Mouse (Mus musculus) embryonic facial prominence, embryonic 12.5 days (tissue): ENCODE data around the gene 7420426K07Rik. TPM values are rescaled to one million over a fixed set of nuclear protein-coding genes. Genes with fewer than 3 reads are reported as not detected.
A peak's percentile ranks its signal among the peaks of the same experiment; 100 is the strongest.

Source experiments
- ATAC-seq: fragments of 200-750 bp; cut with Nextera tagmentation; 2 replicates; pipeline ENCODE4 v1.8.0; 2017; ENCODE audit not compliant: insufficient number of reproducible peaks, insufficient read depth, low FRiP score, low TSS enrichment
- H3K27ac ChIP-seq: fragments of 300-500 bp; sonication (generic); 2 replicates; pipeline ENCODE4 v1.5.1; 2016; ENCODE audit warnings: mild to moderate bottlenecking
- H3K27me3 ChIP-seq: fragments of 300-500 bp; sonication (generic); 2 replicates; pipeline ENCODE4 v1.6.1; 2016; ENCODE audit warnings: mild to moderate bottlenecking, moderate library complexity
- H3K36me3 ChIP-seq: fragments of 300-500 bp; sonication (generic); 2 replicates; pipeline ENCODE4 v1.6.1; 2016; ENCODE audit warnings: mild to moderate bottlenecking
- H3K4me1 ChIP-seq: fragments of 300-500 bp; sonication (generic); 2 replicates; pipeline ENCODE4 v1.6.1; 2016
- H3K4me2 ChIP-seq: fragments of 300-500 bp; sonication (generic); replicated peaks from 2 replicates; pipeline ENCODE4 v1.6.1; 2016; ENCODE audit warnings: mild to moderate bottlenecking, moderate library complexity
- H3K4me3 ChIP-seq: fragments of 300-500 bp; sonication (generic); 2 replicates; pipeline ENCODE4 v1.5.1; 2016; ENCODE audit warnings: mild to moderate bottlenecking
- H3K9ac ChIP-seq: fragments of 300-500 bp; sonication (generic); 2 replicates; pipeline ENCODE4 v1.6.1; 2016; ENCODE audit warnings: mild to moderate bottlenecking, moderate library complexity
- H3K9me3 ChIP-seq: fragments of 300-500 bp; sonication (generic); 2 replicates; pipeline ENCODE4 v1.6.1; 2016; ENCODE audit warnings: mild to moderate bottlenecking, moderate library complexity
- WGBS: fragments of 180-500 bp; shearing (Covaris S2); methylation state at CpG from one replicate; pipeline ENCODE4 v1.1.7; 2016; 5-methylcytosine and 5-hydroxymethylcytosine counted together
- polyA plus RNA-seq: library from polyadenylated mRNA; unstranded; fragments of >200 nt; fragmentation: Nextera tagmentation; extraction: Ambion mirVana; gene quantifications from 2 replicates; pipeline ENCODE4 v1.2.1, GENCODE M21; 2016

7420426K07Rik gene
- polyA plus RNA-seq, 1 experiment from 2014 or later = not detected

DNA sequence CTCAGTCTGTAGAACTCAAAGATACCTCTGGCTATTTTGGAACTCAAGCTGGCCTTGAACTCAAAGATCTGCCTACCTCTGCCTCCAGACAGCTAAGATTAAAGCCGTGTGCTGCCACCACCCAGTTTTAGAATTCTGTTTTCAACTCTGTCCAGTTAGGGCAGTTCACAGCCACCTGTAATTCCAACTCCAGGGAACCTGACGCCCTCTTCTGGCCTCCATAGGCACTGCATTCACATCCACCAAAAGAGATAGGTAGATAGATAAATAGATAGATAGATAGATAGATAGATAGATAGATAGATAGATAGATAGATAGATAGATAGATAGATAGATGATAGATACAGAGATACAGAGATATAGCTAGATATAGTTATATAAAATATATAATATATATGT, 36.4 kb downstream of the 7420426K07Rik start:
- no peak overlapping the region for H3K4me2 ChIP-seq
- H3K9ac ChIP-seq = no peak overlapping the region
- H3K4me3 ChIP-seq = no peak overlapping the region
- no peaks in the 10 kb centered on the region for H3K9me3 ChIP-seq
- H3K27ac ChIP-seq = no peak overlapping the region
- ATAC-seq = no peak
- H3K27me3 ChIP-seq = peaks cover 11% of the 10 kb centered on the region; the same call in 1 of the 2 replicates
- H3K36me3 ChIP-seq = no peaks in the 10 kb centered on the region
- 16% methylated on average over 2 of the region's 2 CpGs for WGBS
- H3K4me1 ChIP-seq = peaks cover 8% of the 10 kb centered on the region

DNA sequence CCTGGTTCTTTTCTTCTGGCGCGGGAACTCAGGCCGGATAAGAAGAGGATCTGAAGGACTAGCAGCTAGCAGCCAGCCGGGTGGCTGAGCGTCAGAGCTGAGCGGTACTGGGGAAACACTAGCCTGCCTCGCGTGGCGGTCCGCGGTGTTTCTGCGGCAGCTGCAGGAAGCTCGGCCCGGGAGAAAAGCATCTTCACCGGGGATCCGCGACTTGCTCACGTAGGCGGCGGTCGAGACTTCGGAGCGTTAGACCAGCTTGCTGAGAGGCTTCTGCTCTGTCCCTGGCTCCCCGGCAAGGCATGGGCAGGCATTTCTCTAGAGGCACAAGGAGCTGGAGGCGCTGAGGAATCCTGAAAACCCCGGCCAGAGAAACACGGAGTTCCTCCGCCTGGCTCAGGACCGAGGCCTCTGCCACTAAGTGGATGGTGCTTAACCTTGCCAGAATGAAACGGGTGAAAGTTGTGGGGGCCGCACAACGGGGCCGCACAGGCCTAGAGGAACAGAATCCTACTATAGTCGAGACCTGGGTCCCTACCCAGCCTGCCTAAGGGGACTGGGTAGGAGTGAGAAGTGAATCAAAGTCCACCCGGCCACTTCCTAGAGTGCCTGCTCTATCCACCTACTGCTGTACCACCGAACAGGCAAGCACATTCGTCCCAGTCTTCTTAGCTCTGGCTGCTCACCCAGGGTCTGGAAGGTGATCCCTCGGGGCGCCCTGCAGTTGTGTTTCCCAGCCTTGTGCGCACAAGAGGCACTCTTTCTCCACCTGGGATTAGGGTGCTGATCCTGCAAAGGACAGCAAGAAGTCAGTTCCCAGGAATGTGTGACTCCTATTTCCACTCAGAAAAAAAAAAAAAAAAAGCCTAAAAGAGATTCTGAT, 49.5 kb downstream of the 7420426K07Rik start:
- WGBS = 2% methylated on average over 40 of the region's 40 CpGs
- H3K27ac ChIP-seq = no peak overlapping the region
- peaks cover 72% of the 10 kb centered on the region for H3K27me3 ChIP-seq
- peak overlapping the region; percentile 50 for H3K4me3 ChIP-seq
- peaks cover 27% of the 10 kb centered on the region for H3K4me1 ChIP-seq
- no peaks in the 10 kb centered on the region for H3K36me3 ChIP-seq
- ATAC-seq = no peak
- H3K4me2 ChIP-seq = peak overlapping the region; percentile 49
- H3K9me3 ChIP-seq = no peaks in the 10 kb centered on the region
- peak overlapping the region; percentile 24 for H3K9ac ChIP-seq

GRCm38 (mm10) chr9:98953291-98953690, 50.4 kb downstream of the 7420426K07Rik start:
- peak overlapping the region; percentile 85; the same call in 1 of the 2 replicates for H3K4me2 ChIP-seq
- 8% methylated on average over 4 of the region's 4 CpGs for WGBS

GRCm38 (mm10) chr9:98953830-98954229, 50.9 kb downstream of the 7420426K07Rik start:
- H3K4me3 ChIP-seq = peak overlapping the region; percentile 50
- H3K36me3 ChIP-seq = no peaks in the 10 kb centered on the region
- H3K27me3 ChIP-seq = peaks cover 76% of the 10 kb centered on the region
- no peak overlapping the region; the same call in 1 of the 2 replicates for H3K9ac ChIP-seq
- WGBS = 4% methylated on average over 9 of the region's 9 CpGs
- H3K4me2 ChIP-seq = peak overlapping the region; percentile 85
- ATAC-seq = no peak
- peaks cover 27% of the 10 kb centered on the region for H3K4me1 ChIP-seq
- no peak overlapping the region for H3K27ac ChIP-seq
- H3K9me3 ChIP-seq = no peaks in the 10 kb centered on the region

More at GRCm38 (mm10) chr9:98953291-98953690, 50.4 kb downstream of the 7420426K07Rik start:
- Histone ChIP-seq H3K4me3 (peak overlapping the region; percentile 50), H3K27me3 (peaks cover 72% of the 10 kb centered on the region), H3K9me3 (no peaks in the 10 kb centered on the region), H3K36me3 (no peaks in the 10 kb centered on the region), H3K27ac (no peak overlapping the region), H3K4me1 (peaks cover 27% of the 10 kb centered on the region), H3K9ac (no peak overlapping the region)
- no peak for ATAC-seq

Other genes with a start within 250 kb of the 7420426K07Rik start
- not detected in 2 replicates for gene Prr23a1, start 60.6 kb upstream of the 7420426K07Rik start, polyA plus RNA-seq
- gene Prr23a2, start 46.6 kb upstream of the 7420426K07Rik start, polyA plus RNA-seq = not detected in 2 replicates
- gene Prr23a3, start 38.4 kb upstream of the 7420426K07Rik start, polyA plus RNA-seq = 0.24 TPM in 1 of 2 replicates, not detected in the other
- gene Foxl2, start 52.2 kb downstream of the 7420426K07Rik start, polyA plus RNA-seq = 11.0 and 14.3 TPM in 2 replicates
- 55.2 and 56.3 TPM in 2 replicates for gene Faim, start 83.3 kb downstream of the 7420426K07Rik start, polyA plus RNA-seq
- not detected in 2 replicates for gene Gm1123, start 132.6 kb downstream of the 7420426K07Rik start, polyA plus RNA-seq
- gene Pik3cb, start 237.5 kb downstream of the 7420426K07Rik start, polyA plus RNA-seq = 2.0 and 2.5 TPM in 2 replicates